Mouse (Mus musculus) right cerebral cortex, adult 18-20 months (tissue): ENCODE measurements at regions not wholly inside any gene's neighbourhood (a gene's known extent, or its start where the extent isn't known, plus 50 kb on each side); places are given as distances from the start of the nearest gene placed in this dataset.
"Not testable (repeated sequence)": the region's sequence is repeated elsewhere in the genome, so short reads cannot be mapped to it uniquely, and the experiment has no call there.

Source experiments
- DNase-seq: peaks from one replicate; pipeline ENCODE4 v3.0.0; 2022; ENCODE audit warnings: mixed read lengths

DNA sequence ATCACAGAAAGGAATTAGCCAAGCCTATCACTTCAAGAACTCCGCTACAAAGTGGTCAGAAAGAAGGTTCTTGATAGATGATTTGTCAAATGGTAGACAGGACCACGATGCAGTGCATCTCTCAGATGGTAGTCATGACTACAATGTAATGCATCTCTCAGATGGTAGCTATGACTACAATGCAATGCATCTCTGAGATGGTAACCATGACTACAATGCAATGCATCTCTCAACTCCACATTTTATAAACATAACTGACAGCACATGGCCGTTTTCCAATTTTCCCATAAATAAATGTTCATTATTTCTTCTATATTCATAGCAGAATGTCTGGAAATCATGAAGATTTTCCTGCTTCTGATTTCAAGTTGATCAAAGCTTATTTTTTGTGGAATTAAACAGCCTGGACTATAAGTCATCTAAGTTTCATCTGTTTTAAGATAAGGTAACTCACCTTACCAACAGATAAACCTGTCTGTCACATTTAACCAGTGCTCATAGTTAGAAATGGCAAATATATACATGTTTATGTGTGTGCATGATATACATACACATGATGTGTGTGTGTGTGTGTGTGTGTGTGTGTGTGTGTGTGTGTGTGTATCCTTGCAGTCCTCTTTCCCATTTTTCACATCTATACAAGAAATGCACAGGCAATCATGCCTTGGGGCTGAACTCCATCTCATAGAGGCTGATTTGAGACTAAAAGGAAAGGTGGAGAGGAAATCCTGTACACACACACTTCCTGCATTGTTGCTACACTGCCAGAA, 122.4 kb downstream of the Phf3 start:
- no peak for DNase-seq

DNA sequence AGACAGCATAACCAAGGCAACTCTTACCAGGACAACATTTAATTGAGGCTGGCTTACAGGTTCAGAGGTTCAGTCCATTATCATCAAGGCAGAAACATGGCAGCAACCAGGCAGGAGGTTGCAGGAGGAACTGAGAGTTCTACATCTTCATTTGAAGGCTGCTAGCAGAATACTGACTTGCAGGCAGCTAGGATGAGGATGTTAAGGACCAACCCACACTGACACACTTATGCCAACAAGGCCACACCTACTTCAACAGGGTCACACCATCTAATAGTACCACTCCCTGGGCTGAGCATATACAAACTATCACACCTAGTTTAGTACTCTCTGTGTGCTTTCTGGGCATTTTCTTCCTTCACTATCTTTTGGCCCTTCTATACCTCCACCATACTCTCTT, 131.8 kb downstream of the Phf3 start:
- DNase-seq: no peak

DNA sequence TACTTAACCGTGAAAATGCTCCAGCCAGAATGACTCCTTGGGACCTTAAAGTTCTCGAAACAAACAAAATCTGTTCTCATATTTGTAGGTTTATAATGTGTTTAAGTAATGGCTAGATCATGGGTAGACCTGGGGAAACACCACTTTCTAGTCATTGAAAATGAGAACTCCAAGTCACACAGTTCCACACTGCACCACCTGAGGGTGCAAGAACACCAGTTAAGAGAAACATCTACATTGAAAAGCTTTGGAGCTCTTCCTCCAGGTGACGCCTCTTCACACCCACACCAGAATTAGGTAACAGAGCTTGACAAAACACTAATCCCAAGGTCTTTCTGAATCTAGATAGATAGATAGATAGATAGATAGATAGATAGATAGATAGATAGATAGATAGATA, 132.9 kb downstream of the Phf3 start:
- DNase-seq: peak; percentile 75

DNA sequence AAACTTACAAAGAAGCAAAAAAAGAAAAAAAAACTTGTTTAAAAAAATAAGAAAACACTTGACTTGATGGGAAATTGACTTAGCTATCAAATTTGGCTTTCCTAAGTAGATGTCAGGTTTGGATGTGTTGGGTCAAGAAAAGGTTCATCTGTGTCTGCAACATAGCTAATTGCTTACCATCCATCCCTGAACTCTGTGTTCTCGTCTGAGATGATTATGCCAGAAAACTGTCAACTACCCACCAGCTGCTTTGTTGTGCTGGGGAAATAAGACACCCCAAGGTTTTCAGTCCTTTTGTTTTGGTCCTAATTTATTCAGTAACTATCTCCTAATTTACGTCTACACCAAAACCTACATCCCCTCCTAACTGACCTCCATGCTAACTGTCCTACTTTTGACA, 152.2 kb downstream of the Phf3 start:
- DNase-seq: no peak

DNA sequence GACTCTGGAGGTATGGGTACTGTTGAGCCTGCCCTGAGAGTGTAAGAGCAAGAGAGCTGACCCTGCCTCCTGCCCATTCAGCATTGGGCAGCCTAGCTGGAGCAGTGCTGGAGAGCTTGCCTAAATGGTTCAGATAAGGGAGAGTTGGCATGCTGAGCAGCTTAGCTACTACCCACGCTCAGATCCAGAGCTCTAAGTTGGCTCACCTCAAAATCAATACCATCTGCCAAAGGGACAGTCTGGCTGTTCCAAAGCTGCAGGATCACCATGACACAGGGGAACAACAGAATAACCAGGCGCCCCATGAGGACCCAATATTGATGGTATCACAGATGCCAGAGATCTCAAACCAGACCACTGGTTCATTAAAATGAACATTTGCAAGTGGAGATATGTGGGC, 152.9 kb downstream of the Phf3 start:
- DNase-seq: no peak

DNA sequence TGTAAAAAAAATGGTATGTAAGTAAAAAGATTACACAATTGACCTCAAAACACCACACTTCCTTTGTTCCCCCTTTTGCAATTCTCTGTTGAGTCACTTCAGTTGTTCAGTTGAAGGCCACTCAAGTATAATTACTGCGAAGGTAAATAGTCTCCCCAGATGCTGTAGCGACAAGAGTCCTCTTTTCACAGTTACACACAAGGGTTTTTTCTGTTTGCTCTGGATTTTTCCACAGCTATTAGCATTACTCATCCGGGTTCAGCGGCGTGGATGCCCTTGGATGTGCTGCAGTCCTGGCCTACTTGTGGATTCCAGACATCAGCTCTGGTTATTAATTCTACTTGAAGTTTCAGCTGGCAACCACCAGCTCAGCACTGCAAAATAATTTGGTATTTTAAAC, 155.1 kb downstream of the Phf3 start:
- DNase-seq: no peak

DNA sequence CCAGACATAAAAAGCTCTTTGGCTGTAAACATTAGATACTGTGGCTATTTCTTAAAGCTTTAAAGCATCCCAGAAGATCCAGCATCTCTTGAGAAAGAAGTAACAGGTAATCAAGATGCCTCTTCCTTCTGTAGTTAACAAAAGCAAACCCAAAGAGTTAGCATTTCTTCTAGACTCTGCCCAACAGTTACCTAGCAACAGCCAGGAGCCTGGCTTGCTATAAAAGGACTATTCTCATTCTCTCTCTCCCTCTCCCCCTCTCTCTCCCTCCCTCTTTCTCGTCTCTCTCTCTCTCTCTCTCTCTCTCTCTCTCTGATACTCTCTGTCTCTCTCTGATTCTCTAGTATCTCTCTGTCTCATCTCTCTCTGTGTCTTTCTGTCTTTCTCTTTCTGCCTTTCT, 157.4 kb downstream of the Phf3 start:
- DNase-seq: no peak

DNA sequence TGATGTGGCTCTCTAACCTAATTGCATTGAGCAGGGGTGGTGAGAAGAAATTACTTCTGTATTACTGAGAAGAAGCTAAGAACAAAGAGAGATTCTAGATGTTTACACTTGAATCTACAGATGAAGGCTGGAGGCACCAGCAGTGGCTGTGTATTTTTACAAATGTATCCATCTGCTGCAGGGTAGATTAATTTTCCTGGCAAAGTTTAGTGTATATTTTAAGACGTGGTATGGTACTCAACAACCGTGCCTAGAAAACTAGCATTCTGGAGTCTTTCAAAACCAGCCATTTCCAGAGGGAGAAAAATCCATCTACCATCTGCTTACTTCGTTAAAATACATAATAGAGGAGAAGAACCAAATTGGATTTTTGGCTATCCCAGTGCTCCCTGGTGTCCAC, 172.6 kb downstream of the Phf3 start:
- DNase-seq: peak; percentile 37

DNA sequence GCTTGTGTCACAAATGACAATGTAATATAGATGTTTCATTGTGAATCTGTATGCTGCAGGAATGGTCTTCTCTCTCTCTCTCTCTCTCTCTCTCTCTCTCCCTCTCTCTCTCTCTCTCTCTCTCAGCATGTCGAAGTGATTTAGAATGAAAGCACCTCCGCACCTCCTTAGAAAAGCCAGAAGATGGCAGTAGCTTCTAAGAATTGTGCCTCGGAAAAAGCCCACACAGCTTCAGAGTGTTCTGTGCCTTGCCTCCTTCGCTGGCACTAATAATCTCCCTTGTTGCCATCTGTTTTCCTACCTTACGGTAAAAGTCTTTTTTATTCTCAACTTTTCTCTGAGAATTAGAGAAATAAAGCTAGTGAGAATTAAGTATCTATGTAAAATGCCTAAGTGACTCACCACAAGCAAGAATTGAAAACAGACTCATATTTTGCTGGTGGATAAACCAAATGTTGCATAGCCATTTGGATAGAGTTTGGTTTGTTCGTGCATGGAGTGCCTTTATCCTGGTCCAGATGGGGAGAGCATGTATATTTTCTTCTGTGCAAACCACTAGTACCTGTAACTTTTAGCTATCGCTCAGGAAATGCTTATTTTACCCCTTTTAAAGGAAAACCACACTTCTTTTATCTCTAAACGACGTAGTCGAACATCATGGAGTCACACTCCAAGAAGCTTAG, 173.2 kb downstream of the Phf3 start:
- DNase-seq: peak; percentile 60

DNA sequence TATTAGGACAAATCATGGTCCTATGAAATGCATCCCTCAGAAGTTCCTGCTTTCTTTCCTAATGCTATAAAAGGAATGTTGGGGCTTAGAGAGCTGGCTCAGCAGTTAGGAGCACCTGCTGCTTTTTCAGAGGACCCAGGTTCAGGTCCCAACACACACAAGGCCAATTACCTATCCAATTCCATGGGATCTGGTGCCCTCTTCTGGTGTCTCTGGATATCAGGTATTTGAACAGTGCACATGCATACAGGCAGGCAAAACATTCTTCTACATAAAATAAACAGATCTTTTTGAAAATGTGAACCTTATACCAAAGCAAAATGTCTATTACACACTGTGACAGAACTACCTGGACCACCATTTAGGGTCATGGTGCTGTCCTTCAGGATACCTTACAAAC, 177.4 kb downstream of the Phf3 start:
- no peak for DNase-seq

DNA sequence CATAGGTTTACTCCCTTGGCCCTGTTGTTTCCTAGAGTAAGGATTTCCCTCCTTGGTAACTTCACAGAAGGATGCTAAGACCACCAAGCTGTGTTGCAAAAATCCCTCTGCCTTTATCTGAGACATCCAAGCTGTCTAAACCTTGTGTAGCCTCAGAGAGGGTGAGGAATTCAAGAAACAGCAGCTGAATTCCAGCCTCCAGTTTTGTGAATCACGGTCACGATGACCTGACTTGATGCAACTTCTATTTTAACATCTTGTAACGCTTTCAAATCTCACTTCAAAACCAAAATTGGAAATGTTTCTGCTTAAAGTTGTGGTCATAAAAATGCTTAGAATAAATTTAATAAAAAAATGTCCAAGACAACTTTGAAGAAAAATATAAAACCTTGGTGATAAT, 188.4 kb downstream of the Phf3 start:
- peak; percentile 37 for DNase-seq

DNA sequence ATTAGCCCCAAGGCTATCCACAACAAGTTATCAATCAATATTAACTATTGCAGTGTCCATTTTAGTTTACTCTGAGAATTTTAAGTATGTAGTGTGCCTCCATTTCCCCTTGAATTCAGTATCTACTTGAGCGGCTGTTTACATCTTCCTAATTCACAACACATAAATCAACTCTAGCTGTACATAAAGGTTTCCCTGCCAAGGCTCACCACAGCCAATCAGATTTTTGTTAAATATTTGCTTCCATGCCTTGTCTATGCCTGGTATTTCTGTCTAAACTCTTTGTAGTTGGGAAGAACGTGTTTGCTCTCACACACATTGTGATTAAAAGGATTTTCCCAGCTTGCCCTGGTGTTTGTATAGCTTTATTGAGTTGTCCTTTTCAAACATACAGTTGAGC, 189.8 kb downstream of the Phf3 start:
- no peak for DNase-seq

DNA sequence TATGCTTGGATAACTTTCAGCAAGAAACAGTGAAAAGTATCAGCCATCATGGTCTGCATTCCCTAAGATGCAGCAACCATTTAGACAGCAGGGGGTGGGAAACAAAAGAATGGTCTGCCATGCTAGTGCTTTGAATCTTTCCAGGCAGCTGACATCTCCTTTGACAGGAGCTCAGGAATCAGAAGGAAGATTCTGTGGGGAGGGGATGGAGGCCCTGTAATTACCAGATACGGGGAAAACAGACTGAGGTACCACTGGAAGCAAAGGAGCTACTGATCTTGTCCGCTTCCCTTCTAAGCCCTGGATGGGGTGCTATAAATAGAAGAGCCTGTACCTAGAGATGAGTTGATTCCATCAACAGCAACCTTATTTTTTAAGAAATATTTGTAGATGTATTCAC, 233.9 kb downstream of the Phf3 start:
- no peak for DNase-seq

DNA sequence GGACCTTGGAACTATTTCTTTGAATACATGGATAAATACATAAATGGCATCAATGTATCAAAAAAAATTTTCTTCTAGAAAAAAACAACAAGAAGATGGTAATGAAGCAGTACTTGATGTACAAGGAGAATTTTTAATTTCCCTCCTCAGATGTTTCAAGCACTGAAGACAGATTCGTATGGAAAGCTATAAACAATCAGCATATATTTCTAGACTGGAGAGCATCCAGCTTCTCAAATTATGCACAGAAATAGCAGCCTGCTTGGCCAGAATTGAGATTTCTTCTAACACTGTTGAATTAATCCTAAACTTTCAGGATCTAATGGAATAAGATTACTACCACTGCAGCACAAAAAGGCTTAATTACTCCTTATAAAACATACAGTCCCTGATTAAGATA, 241.0 kb downstream of the Phf3 start:
- DNase-seq: peak; percentile 8

DNA sequence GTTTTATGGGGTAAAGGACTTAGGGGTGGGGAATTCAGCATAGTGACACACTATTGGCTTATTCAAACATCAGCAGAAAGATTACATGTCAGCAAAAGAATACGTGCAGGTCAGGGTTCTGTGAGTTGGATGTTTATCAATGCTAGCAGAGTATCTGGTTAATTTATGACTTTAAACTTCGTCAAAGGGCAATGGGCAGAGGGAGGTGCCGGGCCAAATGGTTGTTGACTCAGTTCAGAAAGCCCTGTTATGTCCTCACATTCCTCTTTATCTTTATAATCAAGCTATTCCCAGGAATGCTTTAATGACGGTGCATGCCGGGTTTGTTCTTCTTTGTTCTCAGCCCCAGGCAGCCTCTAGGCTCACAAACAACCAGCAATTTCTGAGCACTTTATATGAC, 245.9 kb downstream of the Phf3 start:
- not testable (repeated sequence) for DNase-seq

DNA sequence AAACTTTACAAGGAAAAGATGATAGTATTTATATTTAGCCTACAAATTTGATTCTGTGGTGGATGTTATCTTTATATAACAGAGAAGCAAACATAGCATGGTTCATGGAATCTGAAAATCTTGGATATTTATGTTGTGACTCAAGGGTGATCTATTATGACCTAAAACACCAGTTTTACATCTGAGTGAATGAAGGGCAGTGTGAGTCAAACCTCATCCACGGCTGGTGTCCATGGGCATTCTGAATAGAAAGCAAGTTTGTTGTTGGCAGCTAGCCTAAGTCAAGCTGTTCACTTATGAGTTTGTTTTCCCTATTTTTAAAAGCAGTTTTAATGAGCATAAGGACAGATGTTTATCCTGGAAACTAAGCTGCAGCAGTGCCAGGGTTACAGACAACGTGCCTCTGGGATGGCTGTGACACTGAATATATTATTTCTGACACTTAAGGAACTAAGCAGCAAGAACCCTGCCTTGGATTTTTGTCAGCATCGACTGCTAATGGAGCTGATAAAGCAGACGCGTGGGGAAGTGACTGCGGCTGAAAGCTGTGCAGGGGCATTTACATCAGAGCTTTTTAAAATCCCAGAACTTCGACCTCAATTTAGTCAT, 278.5 kb downstream of the Phf3 start:
- no peak for DNase-seq

DNA sequence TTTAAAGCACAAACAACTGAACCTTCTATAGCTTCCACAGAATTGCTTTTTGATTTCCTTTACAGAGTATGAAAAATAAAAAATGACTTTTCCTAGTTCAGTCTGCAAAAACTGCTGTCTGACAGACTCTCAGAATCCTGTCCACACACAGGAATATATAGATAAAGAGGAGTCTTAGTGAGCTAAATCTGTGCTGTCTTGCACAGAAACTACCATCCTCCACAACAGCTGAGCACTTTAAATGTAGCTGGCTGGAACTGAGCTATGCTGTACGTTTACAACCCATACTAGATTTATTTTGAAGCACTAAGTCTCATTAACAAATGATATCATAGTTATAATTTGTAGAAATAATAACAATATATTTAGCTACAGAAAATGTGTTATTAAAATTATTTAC, 279.7 kb downstream of the Phf3 start:
- DNase-seq: peak; percentile 30

DNA sequence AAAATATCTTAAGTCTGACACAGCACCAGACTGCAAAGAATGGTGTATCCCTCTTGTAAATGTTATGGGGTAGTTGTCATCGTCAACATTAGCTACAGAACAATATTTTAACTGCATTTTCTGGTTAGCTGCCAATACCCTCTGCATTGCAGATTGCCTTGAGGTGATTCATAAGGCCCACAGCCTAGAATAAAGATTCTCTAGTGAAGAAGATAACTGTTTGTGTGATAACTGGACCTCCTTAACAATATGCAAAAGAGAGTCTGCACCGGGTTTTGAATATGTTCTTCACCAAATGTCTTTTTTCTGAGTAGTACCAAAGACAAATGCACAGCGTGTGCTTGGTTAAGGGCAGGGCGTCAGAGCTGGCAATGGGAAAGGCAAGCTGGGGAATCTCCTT, 283.0 kb downstream of the Phf3 start:
- DNase-seq: no peak

DNA sequence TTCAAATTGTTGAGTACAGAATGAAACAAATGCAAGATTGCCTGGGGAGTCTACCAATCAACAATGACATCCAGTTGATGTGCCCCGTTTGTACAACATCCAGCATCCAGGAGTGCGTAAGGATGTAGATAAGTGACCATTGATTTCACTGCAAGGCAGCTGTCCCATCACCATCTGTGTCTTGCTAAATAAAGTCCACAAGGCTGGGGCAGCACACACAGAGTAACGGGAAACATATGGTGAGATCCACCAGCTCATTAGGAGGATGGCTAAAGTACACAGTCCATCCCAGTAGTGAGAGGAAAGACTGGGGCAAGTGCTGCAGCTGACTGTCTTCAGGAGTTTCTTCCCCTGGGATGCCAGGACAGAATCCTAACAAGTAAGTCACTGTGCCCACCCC, 284.8 kb downstream of the Phf3 start:
- DNase-seq: peak; percentile 19

DNA sequence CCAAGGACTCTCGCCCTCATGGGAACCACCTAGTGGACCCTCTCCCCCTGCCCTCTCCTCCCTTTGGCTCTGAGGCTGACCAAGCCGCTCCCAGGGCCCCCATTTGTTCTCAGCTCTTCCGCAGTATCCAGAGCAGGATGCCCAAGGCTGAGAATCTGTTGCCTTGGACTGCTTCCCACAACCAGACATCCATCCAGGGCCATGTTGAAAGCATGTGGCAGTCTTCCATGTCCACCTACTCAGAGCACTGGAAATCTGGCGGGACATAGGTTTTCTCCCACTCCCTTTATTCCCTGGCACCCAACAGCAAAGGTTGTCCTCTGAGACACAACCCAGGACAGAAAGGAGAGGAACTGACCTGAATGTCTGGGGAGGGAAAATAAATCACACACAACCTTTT, 285.4 kb downstream of the Phf3 start:
- DNase-seq: peak; percentile 58

DNA sequence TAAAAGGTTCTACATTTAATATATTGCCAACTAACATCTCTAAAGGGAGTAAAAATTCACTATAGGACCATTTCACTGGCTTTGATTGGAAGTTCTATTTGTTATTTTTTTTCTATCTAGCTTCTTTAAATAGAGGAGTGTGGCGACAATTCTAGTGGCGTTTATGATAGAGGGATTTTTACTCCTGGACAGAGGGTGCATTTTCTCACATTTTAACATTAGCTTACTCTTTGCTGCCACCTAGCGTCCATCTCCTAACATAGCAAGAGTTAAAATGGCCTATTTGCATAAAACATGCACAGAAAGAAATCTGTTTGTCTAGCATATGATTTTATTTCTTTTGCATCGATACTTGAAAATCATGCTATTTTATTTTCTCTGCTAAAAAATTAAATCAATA, 288.9 kb downstream of the Phf3 start:
- peak; percentile 49 for DNase-seq

DNA sequence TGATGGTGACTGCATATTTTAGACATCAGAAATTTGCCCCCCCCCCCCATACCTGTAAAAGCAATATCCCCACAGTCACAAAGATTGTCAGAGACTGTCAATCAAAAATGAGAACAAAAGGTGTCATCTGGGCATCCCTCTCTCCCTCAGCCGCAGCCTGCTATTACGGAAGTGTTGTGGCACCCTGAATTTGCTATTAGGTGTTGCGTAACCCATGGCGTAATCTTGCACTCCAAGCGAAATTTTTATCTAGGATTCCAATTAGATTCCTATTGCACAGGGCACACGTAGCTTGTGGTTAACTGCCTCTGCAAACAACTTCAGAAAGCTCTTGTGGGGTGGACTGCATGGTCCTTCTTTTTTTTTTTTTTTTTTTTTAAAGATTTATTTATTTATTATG, 289.9 kb downstream of the Phf3 start:
- DNase-seq: no peak

DNA sequence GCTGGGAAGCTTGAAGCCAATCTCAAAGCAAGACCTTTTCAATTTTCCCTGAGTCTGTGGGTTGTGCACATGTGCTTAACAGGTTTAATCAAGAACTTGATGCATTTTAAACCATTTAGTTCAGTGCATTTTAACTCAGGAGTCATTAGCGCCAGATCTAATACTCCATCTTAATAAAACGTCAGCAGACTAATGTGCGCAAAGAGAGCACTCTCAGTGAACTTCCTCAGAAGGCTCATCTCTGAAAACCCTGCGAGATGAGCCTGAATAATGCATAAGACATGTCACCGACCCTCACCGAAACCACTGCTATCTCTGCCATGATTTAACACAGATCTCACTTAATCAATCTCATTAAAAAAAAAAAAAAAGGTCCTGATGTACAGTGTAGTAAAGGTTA, 309.0 kb downstream of the Phf3 start:
- DNase-seq: no peak

DNA sequence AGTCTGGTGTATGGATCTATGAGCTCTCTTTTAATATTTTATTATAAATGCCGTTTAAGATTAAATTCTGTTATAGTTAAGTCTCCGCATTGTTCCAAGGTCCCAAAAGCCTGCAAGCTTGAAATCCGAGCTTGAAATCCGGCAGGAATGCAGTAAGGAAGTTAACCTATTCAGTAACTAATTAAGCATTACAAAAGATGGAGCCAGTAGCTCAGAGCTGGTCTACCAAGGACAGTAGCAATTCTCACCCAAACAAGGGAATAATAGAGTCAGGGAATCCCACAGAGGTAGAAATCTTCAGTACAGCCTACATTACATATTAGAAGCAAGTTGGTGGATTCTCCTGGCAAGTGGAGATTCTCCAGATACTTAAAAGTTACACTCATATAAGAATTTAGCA, 325.0 kb downstream of the Phf3 start:
- DNase-seq: not testable (repeated sequence)
